Mouse (Mus musculus) cerebellum, adult 2 months (tissue): ENCODE measurements around the gene Selenof. TPM values are rescaled to one million over a fixed set of nuclear protein-coding genes. Genes with fewer than 3 reads are reported as not detected.
A peak's percentile ranks its signal among the peaks of the same experiment; 100 is the strongest.

Experiments used
- DNase-seq, 2 experiments: peaks; one replicate each; pipeline ENCODE4 v3.0.0; 2021
- H3K27ac ChIP-seq: fragments of 200-500 bp; 2 replicates; pipeline ENCODE4 v1.5.1; 2012; ENCODE audit warnings: low read length, control low read depth, inconsistent platforms; ENCODE audit not compliant: insufficient read depth
- H3K27me3 ChIP-seq: fragments of 200-500 bp; 2 replicates; pipeline ENCODE4 v1.6.1; 2012; ENCODE audit warnings: inconsistent platforms, mild to moderate bottlenecking, low read length, moderate library complexity; ENCODE audit not compliant: control insufficient read depth, insufficient read depth
- H3K4me1 ChIP-seq: fragments of 200-500 bp; 2 replicates; pipeline ENCODE4 v1.6.1; 2011; ENCODE audit warnings: low read length; ENCODE audit not compliant: control insufficient read depth, insufficient read depth
- H3K4me3 ChIP-seq: fragments of 200-500 bp; replicated peaks from 2 replicates; pipeline ENCODE3; 2011; ENCODE audit warnings: mild to moderate bottlenecking, low read depth, low read length, control low read depth; ENCODE audit not compliant: insufficient read depth
- CTCF ChIP-seq: fragments of 200-500 bp; IDR thresholded peaks from 2 replicates; pipeline ENCODE4 v1.5.1; 2011; ENCODE audit warnings: low read depth, mild to moderate bottlenecking, control low read depth, low read length, moderate library complexity, borderline replicate concordance; ENCODE audit not compliant: insufficient read depth
- POLR2A ChIP-seq: fragments of 200-500 bp; IDR thresholded peaks from 2 replicates; pipeline ENCODE4 v1.6.1; 2011; ENCODE audit warnings: low read length, control low read depth, borderline replicate concordance; ENCODE audit not compliant: insufficient read depth
- WGBS: fragments of 180-500 bp; shearing (Covaris S2); methylation state at CpG from one replicate; pipeline ENCODE4 v1.1.7; 2018; 5-methylcytosine and 5-hydroxymethylcytosine counted together
- polyA plus RNA-seq: library from polyadenylated mRNA; depleted of rRNA; stranded (reverse); fragments of >200 nt; gene quantifications from 2 replicates; pipeline ENCODE4 v1.2.3, GENCODE M21; 2012; rRNA removed

Selenof gene
- 285 and 301 TPM in 2 replicates for polyA plus RNA-seq

DNA sequence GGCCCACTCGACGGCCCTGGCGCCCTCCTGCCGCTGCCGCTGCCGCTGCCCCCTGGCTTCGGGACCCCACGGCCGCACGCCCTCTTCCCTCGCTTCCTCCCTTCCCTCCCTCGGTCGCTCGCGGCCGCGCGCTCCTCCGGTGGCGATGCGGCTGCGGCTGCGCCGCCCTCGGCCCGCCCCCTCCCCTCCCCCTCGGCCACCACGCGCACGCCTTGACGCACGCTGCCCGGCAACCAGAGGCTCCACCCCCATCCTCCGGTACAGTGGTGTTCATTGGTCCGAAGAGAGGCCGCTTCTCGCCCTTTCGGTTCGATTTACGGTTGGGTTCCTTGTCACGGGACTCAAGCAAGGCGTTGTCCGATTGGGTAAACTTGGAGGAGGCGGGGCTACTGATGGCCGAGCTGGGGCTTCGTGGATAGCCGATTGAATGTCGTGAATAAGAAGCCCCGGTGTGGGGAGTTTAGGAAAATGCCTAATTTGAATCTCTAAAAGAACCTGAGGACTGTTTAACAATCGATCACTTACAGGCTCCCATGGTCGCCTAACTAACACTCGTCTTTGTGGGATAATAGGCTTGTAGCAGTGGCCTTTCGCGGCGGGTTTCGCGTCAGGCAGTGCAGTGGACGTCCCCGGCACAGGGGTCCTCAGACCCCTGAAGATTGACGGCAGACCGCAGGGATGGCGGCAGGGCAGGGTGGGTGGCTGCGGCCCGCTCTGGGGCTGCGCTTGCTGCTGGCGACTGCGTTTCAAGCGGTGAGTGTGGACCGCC, at the start of gene Selenof, which contains the start of gene Hs2st1:
Gene Selenof, plus strand, starts transcription at position 258 of the 769 bp plus-strand sequence.
Gene Hs2st1, minus strand, starts transcription at position 135 of the 769 bp plus-strand sequence.
- Histone ChIP-seq H3K4me1 (peaks cover 4% of the 10 kb centered on the region; the same call in 1 of the 2 replicates), H3K27me3 (no peaks in the 10 kb centered on the region), H3K4me3 (peak within 1 kb of the TSS; percentile 82), H3K27ac (peak within 1 kb of the TSS; percentile 96)
- DNase-seq: peak; percentile 96 to 100
- TF ChIP-seq CTCF: no peak
- peak; percentile 98 for TF ChIP-seq POLR2A
- under 1% methylated on average over 60 of the region's 69 CpGs for WGBS

DNA sequence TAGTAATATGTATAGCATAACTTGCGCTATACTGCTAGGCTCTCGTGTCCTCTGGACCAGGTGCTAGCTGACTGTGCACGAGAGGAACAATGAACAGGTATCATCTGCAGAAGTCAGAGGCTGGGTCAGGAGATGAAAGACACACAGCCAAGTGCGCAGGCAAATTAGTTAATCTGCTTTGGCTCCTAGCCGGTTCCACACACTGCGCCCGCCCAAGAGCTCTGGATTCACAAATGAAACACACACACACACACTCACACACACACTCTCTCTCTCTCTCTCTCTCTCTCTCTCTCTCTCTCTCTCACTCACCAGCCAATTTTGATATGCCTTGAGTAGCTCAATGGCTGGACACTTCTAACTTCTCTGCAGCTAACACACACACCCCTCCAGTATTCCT, 42.2 kb upstream of the Selenof start:
- TF ChIP-seq POLR2A: no peak
- no peak for TF ChIP-seq CTCF
- peak in 1 of 2 experiments; percentile 29 for DNase-seq
- peaks cover 16% of the 10 kb centered on the region for H3K4me1 ChIP-seq
- H3K4me3 ChIP-seq: no peak overlapping the region
- no peak overlapping the region for H3K27ac ChIP-seq
- 44% methylated on average over 7 of the region's 7 CpGs for WGBS
- no peaks in the 10 kb centered on the region for H3K27me3 ChIP-seq

DNA sequence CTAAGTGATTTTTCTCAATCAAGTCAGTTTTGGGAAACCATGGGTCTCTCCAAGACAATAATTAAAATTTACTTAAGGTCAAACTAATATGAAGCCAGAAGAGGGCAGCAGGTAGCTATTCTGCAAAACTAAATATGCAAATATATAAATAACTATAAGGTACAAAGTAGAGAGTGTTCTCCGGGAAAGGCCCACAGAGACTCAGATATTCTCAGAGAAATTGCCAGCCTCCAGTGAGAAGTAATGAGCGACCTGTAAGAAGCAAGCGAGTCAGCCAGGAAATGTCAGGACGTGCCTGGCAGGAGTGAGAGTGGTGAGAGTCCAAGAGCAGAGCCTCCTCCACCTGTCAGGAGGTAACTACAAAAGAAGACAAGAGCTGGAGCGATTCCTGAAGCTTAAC, 39.1 kb upstream of the Selenof start:
- TF ChIP-seq POLR2A (no peak), CTCF (no peak)
- Histone ChIP-seq H3K4me1 (peaks cover 16% of the 10 kb centered on the region), H3K27ac (no peak overlapping the region; the same call in 1 of the 2 replicates), H3K27me3 (no peaks in the 10 kb centered on the region), H3K4me3 (peak overlapping the region; percentile 34)
- peak; percentile 63 to 80 for DNase-seq
- WGBS: 3% methylated on average over 5 of the region's 5 CpGs

DNA sequence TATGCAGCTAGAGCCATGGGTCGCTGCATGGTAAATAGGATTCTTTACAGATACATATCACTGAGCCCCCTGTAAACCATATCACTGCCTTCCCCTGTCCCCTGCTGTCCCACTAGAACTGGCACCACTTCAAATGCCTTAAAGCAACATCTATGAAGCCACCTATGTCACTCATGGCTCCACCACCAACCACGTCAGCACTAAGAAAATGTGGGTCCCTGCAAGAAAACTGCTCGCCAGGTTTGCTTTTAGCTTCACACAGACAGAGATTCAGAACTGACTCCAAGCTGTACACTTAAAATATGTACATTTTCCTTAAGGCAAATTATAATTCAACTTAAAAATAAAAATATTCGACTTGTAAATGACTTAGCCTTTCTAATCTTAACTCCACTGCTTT, 35.0 kb upstream of the Selenof start:
- Histone ChIP-seq H3K27me3 (no peaks in the 10 kb centered on the region), H3K4me3 (no peak overlapping the region), H3K27ac (no peak overlapping the region), H3K4me1 (peaks cover 19% of the 10 kb centered on the region)
- DNase-seq: no peak
- 98% methylated on average over 4 of the region's 4 CpGs for WGBS
- TF ChIP-seq POLR2A: no peak

DNA sequence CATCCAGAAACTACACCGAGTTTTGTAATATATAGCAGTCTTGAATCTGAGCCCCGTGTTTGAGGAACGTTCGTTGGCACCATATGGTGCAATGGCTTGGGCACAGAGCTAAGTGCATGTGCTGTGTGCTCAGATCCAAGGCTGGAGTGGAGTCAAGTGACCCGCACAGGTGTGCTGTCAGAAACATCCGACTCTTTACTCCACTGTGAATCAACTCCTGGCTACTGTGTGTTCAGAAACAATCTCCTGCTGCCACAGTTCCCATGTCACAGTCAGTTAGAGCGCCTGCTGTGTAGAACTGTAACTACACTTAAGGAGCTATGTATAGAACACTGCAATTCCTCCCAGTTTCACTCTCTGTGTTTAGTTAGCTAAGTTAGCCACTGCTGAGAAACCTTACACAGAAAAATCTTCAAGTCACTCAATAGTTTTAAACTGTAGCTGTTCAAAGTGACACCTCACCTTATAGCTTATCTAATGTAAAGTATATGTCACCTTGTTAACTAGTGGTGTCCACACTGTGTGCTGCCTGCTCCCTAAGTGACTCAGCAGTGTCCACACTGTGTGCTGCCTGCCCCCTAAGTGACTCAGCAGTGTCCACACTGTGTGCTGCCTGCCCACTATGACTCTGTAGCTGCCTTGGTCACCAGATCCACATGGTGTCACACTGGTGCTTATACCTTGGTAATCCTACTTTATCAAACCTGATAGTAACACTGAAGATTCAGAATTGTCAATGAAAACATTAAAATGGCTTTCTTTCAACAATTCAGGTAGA, 32.8 kb upstream of the Selenof start:
- WGBS: 10% methylated on average over 7 of the region's 7 CpGs
- Histone ChIP-seq H3K27ac (no peak overlapping the region), H3K27me3 (no peaks in the 10 kb centered on the region), H3K4me3 (no peak overlapping the region), H3K4me1 (peaks cover 8% of the 10 kb centered on the region)
- DNase-seq: peak; percentile 26 to 58
- TF ChIP-seq CTCF: no peak
- TF ChIP-seq POLR2A: no peak

DNA sequence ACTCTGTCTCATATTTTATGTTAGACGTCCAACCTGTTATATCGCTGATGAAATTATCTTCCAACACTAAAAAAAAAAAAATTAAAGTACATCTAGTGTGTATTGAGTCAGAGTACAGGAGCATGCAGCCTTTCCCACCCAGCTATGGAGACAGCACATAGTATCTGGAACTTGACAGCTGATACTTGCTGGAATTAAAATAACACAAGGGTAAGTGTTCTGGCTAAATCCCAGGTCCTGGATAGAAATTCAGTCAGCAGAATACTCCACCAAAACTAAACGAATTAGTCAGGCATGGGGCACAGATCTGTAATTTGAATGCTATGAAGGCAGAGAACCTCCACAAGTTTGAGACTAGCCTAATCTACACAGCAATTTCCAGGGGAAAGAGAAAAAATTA, 31.1 kb upstream of the Selenof start:
- Histone ChIP-seq H3K4me3 (no peak overlapping the region), H3K27ac (no peak overlapping the region), H3K27me3 (no peaks in the 10 kb centered on the region), H3K4me1 (peaks cover 6% of the 10 kb centered on the region)
- WGBS: 60% methylated on average over 3 of the region's 3 CpGs
- TF ChIP-seq CTCF: no peak
- TF ChIP-seq POLR2A: no peak
- DNase-seq: no peak

DNA sequence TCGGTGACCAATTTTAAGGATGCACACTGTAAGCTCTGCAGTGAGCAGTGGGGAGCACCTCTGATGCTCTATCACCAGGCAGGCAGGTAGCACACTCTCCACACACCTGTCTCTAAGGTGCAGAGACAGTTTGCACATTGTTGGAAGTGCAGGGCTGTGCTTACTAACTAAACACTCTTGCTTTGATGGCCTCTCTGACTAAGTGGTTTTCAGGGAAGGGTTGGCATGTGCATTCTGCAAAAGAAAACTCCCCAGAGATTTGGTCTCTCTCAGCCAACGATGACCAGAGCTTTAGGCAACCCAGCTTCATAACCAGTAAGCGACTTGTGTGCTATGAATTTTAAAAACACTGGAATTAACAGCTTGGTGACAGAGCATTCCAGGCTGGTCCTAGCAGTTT, 29.3 kb upstream of the Selenof start:
- peaks cover 6% of the 10 kb centered on the region for H3K4me1 ChIP-seq
- 61% methylated on average over 3 of the region's 3 CpGs for WGBS
- no peak for DNase-seq
- no peak overlapping the region for H3K4me3 ChIP-seq
- H3K27ac ChIP-seq: no peak overlapping the region
- H3K27me3 ChIP-seq: no peaks in the 10 kb centered on the region
- TF ChIP-seq POLR2A (no peak), CTCF (no peak)
